Mouse (Mus musculus): ENCODE data around the gene Gmpr2.

The Gmpr2 gene

GRCm38 (mm10) chr14:55681160-55682117, 9.7 kb downstream of the Gmpr2 start, which contains the start of gene Tinf2:
Gene Tinf2, minus strand, starts transcription at chr14:55681820.
- peak; percentile 94 to 98 for DNase-seq (ENCODE audit: low spot score in 2 of 2)

DNA sequence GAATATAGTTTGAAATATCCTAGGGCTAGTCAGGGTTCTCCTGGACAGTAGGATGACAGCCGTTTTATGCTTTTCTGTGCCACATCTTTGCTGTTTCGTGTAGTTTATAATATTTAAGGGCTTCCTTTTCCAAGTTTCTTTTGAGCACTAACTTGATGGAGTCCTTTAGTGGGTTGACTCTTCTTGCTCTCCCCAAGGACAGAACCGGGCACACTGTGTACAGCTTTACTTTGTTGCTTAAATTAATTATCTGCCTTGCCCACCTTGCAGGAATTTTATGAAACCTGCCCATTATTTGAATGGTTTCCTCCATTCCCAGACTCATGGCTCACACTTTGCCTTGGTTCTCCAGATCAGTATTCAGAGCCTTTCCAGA, 10.4 kb downstream of the Gmpr2 start:
- DNase-seq (ENCODE audit: low spot score in 2 of 2): no peak

GRCm38 (mm10) chr14:55689433-55689832, 17.7 kb downstream of the Gmpr2 start:
- DNase-seq (ENCODE audit: low spot score in 2 of 2): no peak

- DNase-seq (ENCODE audit: low spot score in 2 of 2): no peak
Measured at GRCm38 (mm10) chr14:55697226-55697625, 25.5 kb downstream of the Gmpr2 start.

- no peak for DNase-seq (ENCODE audit: low spot score in 2 of 2)
Measured at GRCm38 (mm10) chr14:55701131-55701530, 29.4 kb downstream of the Gmpr2 start.

DNA sequence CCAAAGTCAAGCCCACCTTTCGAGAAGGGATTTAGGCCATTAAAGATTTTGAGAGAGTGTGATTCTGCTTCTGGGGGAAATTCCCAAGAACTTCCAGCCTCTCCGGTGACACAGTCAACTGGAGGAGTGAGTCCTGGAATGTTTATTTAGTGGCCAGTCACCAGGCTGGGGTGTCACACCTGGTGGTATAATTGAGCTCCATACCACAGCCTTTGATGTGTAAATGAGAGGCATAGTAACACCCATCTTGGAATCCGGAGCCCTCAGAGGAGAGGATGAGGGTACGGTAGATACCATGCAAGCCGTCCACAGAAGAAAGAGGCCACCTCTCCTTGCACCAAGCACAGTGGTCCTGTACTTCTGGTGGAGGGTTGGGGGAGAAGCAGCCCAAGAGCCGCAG, 31.0 kb downstream of the Gmpr2 start:
- DNase-seq (ENCODE audit: low spot score in 2 of 2): no peak

DNA sequence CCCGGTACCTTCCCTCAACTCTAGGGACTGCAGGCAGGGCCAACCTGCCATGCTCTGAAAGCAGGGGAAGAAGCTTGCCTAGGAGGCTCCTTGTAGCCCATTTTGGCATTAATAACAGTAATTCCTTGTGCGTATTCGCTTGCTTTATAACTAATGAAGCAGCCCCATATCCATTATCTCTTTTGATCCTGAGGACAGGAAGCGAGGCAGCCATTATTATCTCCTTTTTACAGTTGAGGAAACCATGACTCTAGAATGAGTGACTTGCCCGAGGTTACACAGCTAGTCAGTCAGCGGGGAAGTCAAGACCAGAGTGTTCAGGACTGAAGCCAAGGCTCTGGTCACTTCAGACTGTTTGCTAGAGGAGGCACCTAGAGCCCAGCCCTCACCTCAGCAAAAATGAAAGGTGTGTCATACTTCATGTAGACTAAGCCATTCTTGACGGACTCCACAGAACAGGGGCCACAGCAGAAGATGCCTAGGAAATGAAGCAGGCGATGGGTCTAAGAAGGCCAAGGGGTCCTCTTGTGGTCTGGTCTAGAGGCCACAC, 34.4 kb downstream of the Gmpr2 start:
- DNase-seq (ENCODE audit: low spot score in 2 of 2): no peak

- DNase-seq (ENCODE audit: low spot score in 2 of 2): no peak
Measured at GRCm38 (mm10) chr14:55707397-55707796, 35.7 kb downstream of the Gmpr2 start.

DNA sequence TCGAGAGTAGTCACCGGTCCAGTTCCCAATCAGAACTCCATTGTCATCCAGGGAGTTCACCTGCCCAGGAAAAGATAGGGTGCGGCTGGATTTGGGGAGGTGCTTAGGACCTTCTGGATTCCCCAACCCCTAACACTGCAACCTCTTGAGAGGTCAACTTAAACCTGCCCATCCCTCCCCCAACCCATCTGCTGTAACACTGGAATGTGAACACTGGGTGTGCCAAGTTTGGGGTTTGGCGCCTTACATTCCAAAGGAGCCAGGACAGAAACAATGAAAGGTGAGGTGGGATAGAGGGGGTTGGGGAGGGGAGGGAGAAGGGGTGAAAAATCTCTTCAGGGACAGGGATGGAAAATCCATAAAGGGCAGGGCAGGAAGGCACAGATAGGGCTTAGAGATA, 37.8 kb downstream of the Gmpr2 start:
- DNase-seq (ENCODE audit: low spot score in 2 of 2): no peak

- no peak for DNase-seq (ENCODE audit: low spot score in 2 of 2)
Measured at GRCm38 (mm10) chr14:55711786-55712185, 40.0 kb downstream of the Gmpr2 start.

- DNase-seq (ENCODE audit: low spot score in 2 of 2): no peak
Measured at GRCm38 (mm10) chr14:55713007-55713728, 41.4 kb downstream of the Gmpr2 start.

- DNase-seq (ENCODE audit: low spot score in 2 of 2): no peak
Measured at GRCm38 (mm10) chr14:55713729-55714122, 42.0 kb downstream of the Gmpr2 start, which contains the start of gene Tgm1. Gene Tgm1, minus strand, starts transcription at chr14:55713926.

DNA sequence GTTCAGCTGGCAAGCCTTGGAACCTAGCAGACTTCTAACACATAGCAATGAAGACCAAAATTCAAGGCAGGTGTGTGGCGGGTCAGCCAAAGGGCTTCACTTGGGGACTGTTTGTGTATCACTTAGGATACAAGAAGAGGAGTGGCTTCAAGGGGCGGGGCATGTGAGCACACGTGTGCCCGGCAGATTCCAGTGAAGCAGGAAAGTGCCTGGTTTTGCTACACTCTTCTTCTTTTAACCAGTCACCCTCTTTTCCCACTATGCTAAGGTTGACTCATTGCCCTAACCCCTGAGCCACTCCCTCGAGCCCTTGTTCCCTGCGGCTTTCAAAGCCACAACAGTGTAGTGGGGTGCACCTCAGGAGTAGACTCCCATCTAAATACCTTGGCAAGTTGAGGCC, 43.2 kb downstream of the Gmpr2 start:
- no peak for DNase-seq (ENCODE audit: low spot score in 2 of 2)

- no peak for DNase-seq (ENCODE audit: low spot score in 2 of 2)
Measured at GRCm38 (mm10) chr14:55716271-55716670, 44.5 kb downstream of the Gmpr2 start.

GRCm38 (mm10) chr14:55716884-55717283, 45.1 kb downstream of the Gmpr2 start:
- no peak for DNase-seq (ENCODE audit: low spot score in 2 of 2)

DNA sequence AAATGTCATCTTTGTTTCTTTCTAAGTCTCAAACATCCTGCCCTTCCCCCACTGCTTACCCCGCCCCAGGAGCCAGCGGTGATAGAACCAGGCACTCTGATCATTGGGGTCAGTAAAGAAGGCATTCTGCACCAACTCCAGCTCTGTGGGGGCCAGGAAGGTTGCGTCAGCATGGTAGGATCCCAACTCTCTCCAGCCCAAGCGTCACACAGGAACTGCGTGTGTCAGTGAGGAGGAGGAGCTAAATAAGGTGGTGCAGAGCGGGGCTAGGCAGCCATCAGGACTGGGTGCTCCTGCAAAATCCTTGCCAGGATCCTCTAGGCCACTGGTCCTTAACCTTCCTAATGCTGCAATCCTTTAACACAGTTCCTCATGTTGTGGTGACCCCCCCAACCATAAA, 48.0 kb downstream of the Gmpr2 start:
- DNase-seq (ENCODE audit: low spot score in 2 of 2): no peak

DNA sequence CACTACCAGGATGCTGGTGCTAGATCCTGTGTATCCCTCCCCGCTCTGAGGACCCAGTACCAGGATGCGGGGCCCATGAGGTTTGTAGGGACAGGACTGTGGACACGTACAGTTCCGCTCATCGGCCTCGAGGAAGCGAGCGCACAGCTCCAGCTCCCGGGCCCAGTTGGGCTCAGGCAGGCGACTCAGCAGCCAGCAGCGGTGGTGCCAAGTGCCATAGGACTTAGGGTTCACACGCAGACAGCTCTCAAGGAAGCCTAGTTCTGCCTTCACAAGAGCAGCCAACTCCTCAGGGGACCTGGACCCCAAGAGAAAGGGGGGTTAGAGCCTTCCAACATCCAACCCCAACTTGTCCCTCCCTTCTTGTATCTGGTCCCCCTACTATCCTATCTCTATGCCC, 48.9 kb downstream of the Gmpr2 start:
- DNase-seq (ENCODE audit: low spot score in 2 of 2): no peak

- DNase-seq (ENCODE audit: low spot score in 2 of 2): no peak
Measured at GRCm38 (mm10) chr14:55721076-55721475, 49.3 kb downstream of the Gmpr2 start.

- DNase-seq (ENCODE audit: low spot score in 2 of 2): peak; percentile 82 to 91
Measured at GRCm38 (mm10) chr14:55721700-55722437, 50.1 kb downstream of the Gmpr2 start, which contains the start of gene Rabggta. Gene Rabggta, minus strand, starts transcription at chr14:55722263.

DNA sequence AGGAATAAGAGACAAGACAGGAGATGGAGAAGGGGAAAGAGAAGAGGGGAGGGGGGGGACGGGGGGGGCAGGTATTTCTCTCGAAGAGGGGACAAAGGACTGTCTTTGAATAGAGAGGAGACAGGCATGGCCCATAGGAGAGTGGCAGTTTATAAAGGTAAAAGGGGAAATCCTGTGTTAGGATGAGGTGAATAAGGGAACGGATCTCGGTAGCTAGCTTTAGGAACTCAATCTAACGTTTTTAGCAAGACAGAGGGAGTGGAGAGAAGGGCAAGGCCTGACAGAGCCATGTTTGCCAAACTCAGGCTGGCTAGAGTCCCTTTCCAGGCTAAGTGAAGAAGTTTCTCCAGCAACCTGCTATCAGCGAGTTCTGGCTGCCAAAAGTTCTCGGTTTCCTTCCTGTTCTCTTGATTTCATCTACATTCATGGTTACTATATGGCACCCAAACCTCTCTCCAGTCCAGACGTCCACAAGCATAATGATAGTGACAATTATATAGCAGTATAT, 50.8 kb downstream of the Gmpr2 start:
- no peak for DNase-seq (ENCODE audit: low spot score in 2 of 2)

DNA sequence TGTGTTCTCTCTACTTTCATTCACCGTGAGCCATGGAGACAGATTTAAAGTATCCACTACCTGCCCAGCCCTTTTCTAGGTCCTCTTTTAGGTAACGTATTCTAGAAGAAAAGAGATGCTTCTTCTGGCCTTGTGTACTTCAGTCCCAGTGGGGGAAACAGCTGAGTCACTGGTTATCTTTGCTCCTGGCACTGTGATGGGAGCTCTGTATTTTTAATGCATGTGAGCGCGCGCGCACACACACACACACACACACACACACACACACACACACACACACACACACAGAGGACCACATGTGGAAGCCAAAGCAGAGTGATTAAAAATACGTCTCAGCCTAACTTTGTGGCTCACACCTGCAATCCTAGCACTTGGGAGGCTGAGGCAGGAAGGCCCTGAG, 51.7 kb downstream of the Gmpr2 start:
- no peak for DNase-seq (ENCODE audit: low spot score in 2 of 2)

Data from left cerebral cortex, adult 9 months (tissue).